Mouse (Mus musculus) fat pad, adult 2 months (tissue): Measurements from ENCODE around the gene Irx1.

Experiments
- DNase-seq: peaks from one replicate; pipeline ENCODE4 v3.0.0-alpha.2; 2011; ENCODE audit warnings: low read depth, low spot score; ENCODE audit errors: extremely low read depth

The Irx1 gene

GRCm38 (mm10) chr13:71949859-71950258, 13.7 kb downstream of the Irx1 start:
- DNase-seq = no peak

- DNase-seq = no peak
These were observed 53.2 kb downstream of the Irx1 start for GRCm38 (mm10) chr13:71910361-71910760.
